Mouse (Mus musculus) thymus, adult 2 months (tissue): ENCODE data around the gene Mff. TPM values are rescaled to one million over a fixed set of nuclear protein-coding genes. Genes with fewer than 3 reads are reported as not detected.

ENCODE experiments used
- DNase-seq: peaks from one replicate; pipeline ENCODE4 v3.0.0; 2021
- H3K27ac ChIP-seq: fragments of 200-500 bp; 2 replicates; pipeline ENCODE4 v1.5.1; 2012; ENCODE audit warnings: low read length, control low read depth; ENCODE audit not compliant: control insufficient read depth, insufficient read depth
- H3K27me3 ChIP-seq: fragments of 200-500 bp; 2 replicates; pipeline ENCODE4 v1.6.1; 2012; ENCODE audit warnings: mild to moderate bottlenecking, low read length, moderate library complexity, mixed read lengths; ENCODE audit not compliant: control insufficient read depth, insufficient read depth
- H3K36me3 ChIP-seq: fragments of 200-500 bp; 2 replicates; pipeline ENCODE4 v1.6.1; 2012; ENCODE audit warnings: mild to moderate bottlenecking, low read length, moderate library complexity; ENCODE audit not compliant: control insufficient read depth, insufficient read depth
- H3K4me1 ChIP-seq: fragments of 200-500 bp; replicated peaks from 2 replicates; pipeline ENCODE4 v1.6.1; 2012; ENCODE audit warnings: low read length; ENCODE audit not compliant: control insufficient read depth, insufficient read depth
- H3K4me3 ChIP-seq: fragments of 200-500 bp; 2 replicates; pipeline ENCODE4 v1.5.1; 2012; ENCODE audit warnings: mild to moderate bottlenecking, low read length, control low read depth, moderate library complexity; ENCODE audit not compliant: control insufficient read depth, insufficient read depth
- CTCF ChIP-seq: fragments of 200-500 bp; IDR thresholded peaks from 2 replicates; pipeline ENCODE4 v1.5.1; 2012; ENCODE audit warnings: mild to moderate bottlenecking, control low read depth, low read length, moderate library complexity, borderline replicate concordance; ENCODE audit not compliant: control insufficient read depth, poor library complexity, insufficient read depth; ENCODE audit errors: extremely low read depth
- POLR2A ChIP-seq: fragments of 200-500 bp; IDR thresholded peaks from 2 replicates; pipeline ENCODE4 v1.6.1; 2012; ENCODE audit warnings: mild to moderate bottlenecking, low read length, control low read depth, moderate library complexity; ENCODE audit not compliant: control insufficient read depth, poor library complexity, insufficient read depth; ENCODE audit errors: extremely low read depth
- WGBS: fragments of 180-500 bp; shearing (Covaris S2); methylation state at CpG from one replicate; pipeline ENCODE4 v1.1.7; 2018; 5-methylcytosine and 5-hydroxymethylcytosine counted together
- polyA plus RNA-seq: library from polyadenylated mRNA; depleted of rRNA; stranded (reverse); fragments of >200 nt; gene quantifications from 2 replicates; pipeline ENCODE4 v1.2.3, GENCODE M21; 2012

The Mff gene
- polyA plus RNA-seq, 1 experiment: 51.4 TPM

DNA sequence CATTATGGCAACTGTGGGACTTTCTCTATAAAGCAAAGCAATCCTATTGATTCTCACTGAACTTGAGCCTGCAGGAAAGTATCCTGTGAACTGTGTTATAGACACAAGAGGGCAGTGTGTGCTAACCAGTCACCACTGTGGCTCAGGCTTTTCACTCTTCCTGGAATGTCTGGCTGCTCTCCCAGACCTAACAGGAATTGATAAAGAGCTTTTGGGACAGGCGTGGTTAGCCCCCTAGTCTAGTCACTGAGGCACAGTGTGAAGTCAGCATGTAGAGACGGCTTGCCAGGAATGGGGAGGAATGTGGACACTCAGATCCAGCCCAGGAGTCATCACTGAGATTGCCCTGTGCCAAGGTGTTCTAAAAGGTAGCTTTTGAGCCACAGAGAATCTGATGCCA is 62.7 kb downstream of the Mff start:
- WGBS: 11% methylated on average over 2 of the region's 2 CpGs
- Histone ChIP-seq H3K27me3 (no peaks in the 10 kb centered on the region), H3K4me1 (no peaks in the 10 kb centered on the region), H3K27ac (no peak overlapping the region), H3K4me3 (no peak overlapping the region), H3K36me3 (no peaks in the 10 kb centered on the region)
- peak; percentile 14 for DNase-seq
- TF ChIP-seq POLR2A (no peak), CTCF (no peak)

- TF ChIP-seq CTCF (no peak), POLR2A (no peak)
- Histone ChIP-seq H3K27me3 (no peaks in the 10 kb centered on the region), H3K27ac (no peak overlapping the region), H3K4me3 (no peak overlapping the region), H3K36me3 (no peaks in the 10 kb centered on the region), H3K4me1 (no peaks in the 10 kb centered on the region)
- DNase-seq: no peak
- WGBS: 85% methylated on average over 7 of the region's 7 CpGs
Measured at GRCm38 (mm10) chr1:82788070-82788469, 63.4 kb downstream of the Mff start.

GRCm38 (mm10) chr1:82791105-82791504 is 66.4 kb downstream of the Mff start:
- WGBS: 96% methylated on average over 11 of the region's 11 CpGs

DNA sequence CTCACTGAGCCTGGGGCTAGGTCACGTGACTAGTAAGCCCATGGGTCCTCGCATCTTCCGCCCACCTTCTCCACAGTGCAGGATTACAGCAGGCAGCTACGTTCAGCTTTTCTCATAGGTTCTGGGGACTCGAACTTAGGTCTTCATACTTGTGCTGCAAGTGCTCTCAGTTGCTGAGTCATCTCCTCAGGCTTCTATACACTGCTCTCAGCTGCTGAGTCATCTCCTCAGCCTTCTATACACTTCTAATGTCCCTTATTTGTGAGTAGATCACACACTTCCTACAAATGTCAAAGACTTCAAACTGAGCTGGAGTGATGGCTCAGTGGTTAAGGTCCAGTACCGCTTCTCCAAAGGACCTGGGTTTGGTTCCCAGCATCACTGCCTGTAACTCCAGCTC is 67.5 kb downstream of the Mff start:
- Histone ChIP-seq H3K36me3 (no peaks in the 10 kb centered on the region), H3K27ac (no peak overlapping the region), H3K4me1 (peaks cover 5% of the 10 kb centered on the region; the same call in 1 of the 2 replicates), H3K27me3 (no peaks in the 10 kb centered on the region), H3K4me3 (no peak overlapping the region)
- 96% methylated on average over 6 of the region's 6 CpGs for WGBS
- no peak for DNase-seq
- TF ChIP-seq POLR2A: no peak
- no peak for TF ChIP-seq CTCF

More at GRCm38 (mm10) chr1:82791105-82791504, 66.4 kb downstream of the Mff start:
- H3K27ac ChIP-seq: no peak overlapping the region
- DNase-seq: no peak
- H3K4me1 ChIP-seq: 0 out of 2 replicates have a peak, but pooled peaks cover 2% of the 10 kb centered on the region
- no peaks in the 10 kb centered on the region for H3K27me3 ChIP-seq
- H3K4me3 ChIP-seq: no peak overlapping the region
- no peak for TF ChIP-seq POLR2A
- no peak for TF ChIP-seq CTCF
- H3K36me3 ChIP-seq: no peaks in the 10 kb centered on the region

- no peak for TF ChIP-seq CTCF
- TF ChIP-seq POLR2A: no peak
- no peaks in the 10 kb centered on the region for H3K36me3 ChIP-seq
- WGBS: 78% methylated on average over 3 of the region's 3 CpGs
- H3K27ac ChIP-seq: no peak overlapping the region
- no peak for DNase-seq
- no peak overlapping the region for H3K4me3 ChIP-seq
- peaks cover 5% of the 10 kb centered on the region; the same call in 1 of the 2 replicates for H3K4me1 ChIP-seq
- H3K27me3 ChIP-seq: no peaks in the 10 kb centered on the region
Measured at GRCm38 (mm10) chr1:82793110-82793509, 68.4 kb downstream of the Mff start.

GRCm38 (mm10) chr1:82793986-82794385 is 69.3 kb downstream of the Mff start:
- no peak for TF ChIP-seq POLR2A
- no peak for TF ChIP-seq CTCF
- 91% methylated on average over 4 of the region's 4 CpGs for WGBS
- Histone ChIP-seq H3K4me3 (no peak overlapping the region), H3K4me1 (peaks cover 5% of the 10 kb centered on the region; the same call in 1 of the 2 replicates), H3K27ac (no peak overlapping the region), H3K27me3 (no peaks in the 10 kb centered on the region), H3K36me3 (no peaks in the 10 kb centered on the region)
- DNase-seq: no peak

GRCm38 (mm10) chr1:82795211-82795610 is 70.5 kb downstream of the Mff start:
- TF ChIP-seq POLR2A (no peak), CTCF (no peak)
- no peaks in the 10 kb centered on the region for H3K36me3 ChIP-seq
- DNase-seq: no peak
- 84% methylated on average over 2 of the region's 2 CpGs for WGBS
- H3K4me1 ChIP-seq: peaks cover 5% of the 10 kb centered on the region; the same call in 1 of the 2 replicates
- no peak overlapping the region for H3K4me3 ChIP-seq
- H3K27ac ChIP-seq: no peak overlapping the region
- no peaks in the 10 kb centered on the region for H3K27me3 ChIP-seq
